Mouse (Mus musculus) heart, adult 2 months (tissue): ENCODE measurements at regions not wholly inside any gene's neighbourhood (a gene's known extent, or its start where the extent isn't known, plus 50 kb on each side); places are given as distances from the start of the nearest gene placed in this dataset.
A peak's percentile ranks its signal among the peaks of the same experiment; 100 is the strongest.

Experiments
- DNase-seq, 2 experiments: peaks; one replicate each; pipeline ENCODE4 v3.0.0; 2021
- H3K27ac ChIP-seq: fragments of 200-600 bp; 2 replicates; pipeline ENCODE4 v1.8.1; 2022
- H3K27me3 ChIP-seq: fragments of 200-500 bp; 2 replicates; pipeline ENCODE4 v1.6.1; 2012; ENCODE audit warnings: mild to moderate bottlenecking, low read length, inconsistent platforms, mixed read lengths; ENCODE audit not compliant: control insufficient read depth, insufficient read depth
- H3K36me3 ChIP-seq: fragments of 200-500 bp; 2 replicates; pipeline ENCODE4 v1.6.1; 2012; ENCODE audit warnings: low read length, inconsistent platforms; ENCODE audit not compliant: control insufficient read depth, insufficient read depth
- H3K4me1 ChIP-seq: fragments of 200-500 bp; 2 replicates; pipeline ENCODE4 v1.6.1; 2011; ENCODE audit warnings: low read length; ENCODE audit not compliant: control insufficient read depth, insufficient read depth
- H3K4me3 ChIP-seq: fragments of 200-600 bp; 2 replicates; pipeline ENCODE4 v1.8.1; 2022
- H3K79me2 ChIP-seq: fragments of 200-500 bp; replicated peaks from 2 replicates; pipeline ENCODE4 v1.6.1; 2012; ENCODE audit warnings: mild to moderate bottlenecking, inconsistent platforms, low read length, moderate library complexity, mixed read lengths; ENCODE audit not compliant: control insufficient read depth, insufficient read depth
- H3K9ac ChIP-seq: fragments of 200-500 bp; 2 replicates; pipeline ENCODE4 v1.6.1; 2012; ENCODE audit warnings: low read depth, mild to moderate bottlenecking, control low read depth, inconsistent platforms, low read length, mixed read lengths
- CTCF ChIP-seq: fragments of 200-600 bp; IDR thresholded peaks from 2 replicates; pipeline ENCODE4 v1.8.1; 2022; ENCODE audit warnings: antibody characterized with exemption, mild to moderate bottlenecking, moderate library complexity
- EP300 ChIP-seq: fragments of 200-500 bp; IDR thresholded peaks from 2 replicates; pipeline ENCODE4 v1.6.1; 2011; ENCODE audit warnings: low read depth, low read length, control low read depth; ENCODE audit not compliant: insufficient read depth
- POLR2A ChIP-seq: fragments of 200-500 bp; IDR thresholded peaks from 2 replicates; pipeline ENCODE4 v1.6.1; 2011; ENCODE audit warnings: mild to moderate bottlenecking, low read depth, low read length, control low read depth; ENCODE audit not compliant: insufficient read depth
- WGBS: fragments of 180-500 bp; shearing (Covaris S2); methylation state at CpG from one replicate; pipeline ENCODE4 v1.1.7; 2018; 5-methylcytosine and 5-hydroxymethylcytosine counted together
- intact Hi-C: fragments of 180-260 bp; cut with DNase I; formaldehyde crosslinking; loops from one replicate; pipeline ENCODE4 v1.15.1; 2025

GRCm38 (mm10) chr10:98610708-98611107 is 303.5 kb upstream of the Atp2b1 start:
- no peak overlapping the region for H3K4me3 ChIP-seq
- H3K9ac ChIP-seq = no peak overlapping the region
- no peak overlapping the region for H3K27ac ChIP-seq
- H3K36me3 ChIP-seq = no peaks in the 10 kb centered on the region
- DNase-seq = no peak
- no peak for TF ChIP-seq CTCF
- intact Hi-C loops = no loop called here
- H3K27me3 ChIP-seq = no peaks in the 10 kb centered on the region
- H3K79me2 ChIP-seq = no peaks in the 10 kb centered on the region
- 82% methylated on average over 6 of the region's 6 CpGs for WGBS
- H3K4me1 ChIP-seq = no peaks in the 10 kb centered on the region

GRCm38 (mm10) chr10:98611707-98612360 is 302.4 kb upstream of the Atp2b1 start:
- no peaks in the 10 kb centered on the region for H3K4me1 ChIP-seq
- H3K4me3 ChIP-seq = no peak overlapping the region
- no peaks in the 10 kb centered on the region for H3K79me2 ChIP-seq
- TF ChIP-seq CTCF (no peak), POLR2A (no peak), EP300 (no peak)
- DNase-seq = no peak
- intact Hi-C loops = no loop called here
- no peak overlapping the region for H3K27ac ChIP-seq
- H3K9ac ChIP-seq = no peak overlapping the region
- WGBS = 58% methylated on average over 4 of the region's 4 CpGs
- H3K36me3 ChIP-seq = no peaks in the 10 kb centered on the region
- no peaks in the 10 kb centered on the region for H3K27me3 ChIP-seq

- Histone ChIP-seq H3K4me3 (no peak overlapping the region), H3K27me3 (no peaks in the 10 kb centered on the region), H3K79me2 (no peaks in the 10 kb centered on the region), H3K36me3 (no peaks in the 10 kb centered on the region), H3K9ac (no peak overlapping the region), H3K4me1 (no peaks in the 10 kb centered on the region), H3K27ac (no peak overlapping the region)
- TF ChIP-seq CTCF (no peak), EP300 (0 out of 2 replicates have a peak, but pooled peaks have one; percentile 44)
- peak; percentile 59 to 75 for DNase-seq
- WGBS = 79% methylated on average over 21 of the region's 21 CpGs
- intact Hi-C loops = no loop called here
These were observed 295.3 kb upstream of the Atp2b1 start for GRCm38 (mm10) chr10:98618736-98619525.

GRCm38 (mm10) chr10:98624103-98624502 is 290.1 kb upstream of the Atp2b1 start:
- 62% methylated on average over 1 of the region's 1 CpGs for WGBS
- Histone ChIP-seq H3K79me2 (no peaks in the 10 kb centered on the region), H3K4me3 (no peak overlapping the region), H3K4me1 (no peaks in the 10 kb centered on the region), H3K27me3 (no peaks in the 10 kb centered on the region), H3K9ac (no peak overlapping the region), H3K27ac (no peak overlapping the region), H3K36me3 (no peaks in the 10 kb centered on the region)
- intact Hi-C loops = no loop called here
- DNase-seq = no peak
- TF ChIP-seq CTCF (no peak), EP300 (no peak), POLR2A (no peak)

- TF ChIP-seq POLR2A = no peak
- TF ChIP-seq CTCF = no peak
- no peak for TF ChIP-seq EP300
- no peaks in the 10 kb centered on the region for H3K27me3 ChIP-seq
- intact Hi-C loops = no loop called here
These were observed 289.4 kb upstream of the Atp2b1 start for GRCm38 (mm10) chr10:98624681-98625321.

GRCm38 (mm10) chr10:98628191-98628590 is 286.0 kb upstream of the Atp2b1 start:
- WGBS = 86% methylated on average over 1 of the region's 1 CpGs
- no peak overlapping the region for H3K4me3 ChIP-seq
- TF ChIP-seq CTCF (no peak), POLR2A (no peak), EP300 (no peak)
- intact Hi-C loops = no loop called here
- DNase-seq = no peak
- H3K27me3 ChIP-seq = no peaks in the 10 kb centered on the region
- no peaks in the 10 kb centered on the region for H3K79me2 ChIP-seq
- no peak overlapping the region for H3K9ac ChIP-seq
- no peaks in the 10 kb centered on the region for H3K36me3 ChIP-seq
- no peaks in the 10 kb centered on the region for H3K4me1 ChIP-seq
- no peak overlapping the region for H3K27ac ChIP-seq

More at GRCm38 (mm10) chr10:98624681-98625321, 289.4 kb upstream of the Atp2b1 start:
- 32% methylated on average over 12 of the region's 12 CpGs for WGBS
- Histone ChIP-seq H3K79me2 (no peaks in the 10 kb centered on the region), H3K27ac (no peak overlapping the region), H3K9ac (no peak overlapping the region), H3K4me3 (no peak overlapping the region), H3K36me3 (no peaks in the 10 kb centered on the region), H3K4me1 (no peaks in the 10 kb centered on the region)
- no peak for DNase-seq
